Mouse (Mus musculus) liver, embryonic 15.5 days (tissue): ENCODE results near the gene Limch1. TPM values are rescaled to one million over a fixed set of nuclear protein-coding genes. Genes with fewer than 3 reads are reported as not detected.

Experiments used
- ATAC-seq: fragments of 200-750 bp; cut with Nextera tagmentation; 2 replicates; pipeline ENCODE4 v1.8.0; 2017; ENCODE audit warnings: moderate number of reproducible peaks, mild to moderate bottlenecking, moderate library complexity; ENCODE audit not compliant: insufficient read depth
- H3K27ac ChIP-seq: fragments of 300-500 bp; sonication (generic); replicated peaks from 2 replicates; pipeline ENCODE4 v1.5.1; 2015; ENCODE audit warnings: mild to moderate bottlenecking, inconsistent platforms
- H3K27me3 ChIP-seq: fragments of 300-500 bp; sonication (generic); 2 replicates; pipeline ENCODE4 v1.6.1; 2015; ENCODE audit warnings: mild to moderate bottlenecking, inconsistent platforms
- H3K36me3 ChIP-seq: fragments of 300-500 bp; sonication (generic); replicated peaks from 2 replicates; pipeline ENCODE4 v1.6.1; 2015; ENCODE audit warnings: moderate library complexity, mild to moderate bottlenecking, inconsistent platforms
- H3K4me1 ChIP-seq: fragments of 300-500 bp; sonication (generic); replicated peaks from 2 replicates; pipeline ENCODE4 v1.6.1; 2015; ENCODE audit warnings: inconsistent platforms
- H3K4me2 ChIP-seq: fragments of 300-500 bp; sonication (generic); 2 replicates; pipeline ENCODE4 v1.6.1; 2015; ENCODE audit warnings: moderate library complexity, mild to moderate bottlenecking, inconsistent platforms
- H3K4me3 ChIP-seq: fragments of 300-500 bp; sonication (generic); replicated peaks from 2 replicates; pipeline ENCODE4 v1.5.1; 2015; ENCODE audit warnings: mild to moderate bottlenecking, inconsistent platforms
- H3K9ac ChIP-seq: fragments of 300-500 bp; sonication (generic); 2 replicates; pipeline ENCODE4 v1.6.1; 2015; ENCODE audit warnings: moderate library complexity, mild to moderate bottlenecking, inconsistent platforms
- H3K9me3 ChIP-seq: fragments of 300-500 bp; sonication (generic); replicated peaks from 2 replicates; pipeline ENCODE4 v1.6.1; 2016; ENCODE audit warnings: inconsistent platforms
- whole genome bisulfite sequencing: fragments of 180-500 bp; shearing (Covaris S2); methylation state at CpG from one replicate; pipeline ENCODE4 v1.1.7; 2015; ENCODE audit warnings: mixed read lengths; ENCODE audit not compliant: insufficient replicate concordance; 5-methylcytosine and 5-hydroxymethylcytosine counted together
- polyA plus RNA-seq: library from polyadenylated mRNA; unstranded; fragments of >200 nt; fragmentation: Nextera tagmentation; extraction: Ambion mirVana; gene quantifications from 2 replicates; pipeline ENCODE4 v1.2.1, GENCODE M21; 2015

The Limch1 gene
- polyA plus RNA-seq = 1.8 and 2.0 TPM in 2 replicates

GRCm38 (mm10) chr5:66745390-66745995, at the start of gene Limch1:
Gene Limch1 (plus strand): TSS chr5:66745827.
- Histone ChIP-seq H3K27ac (no peak within 1 kb of the TSS), H3K9me3 (no peaks in the 10 kb centered on the region), H3K4me2 (peak within 1 kb of the TSS; percentile 67), H3K4me1 (0 out of 2 replicates have a peak, but pooled peaks cover 4% of the 10 kb centered on the region), H3K9ac (no peak within 1 kb of the TSS), H3K27me3 (peaks cover 47% of the 10 kb centered on the region), H3K36me3 (no peaks in the 10 kb centered on the region), H3K4me3 (peak within 1 kb of the TSS; percentile 46)
- under 1% methylated on average over 50 of the region's 50 CpGs for WGBS
- peak; percentile 49; the same call in 1 of the 2 replicates for ATAC-seq

GRCm38 (mm10) chr5:66697119-66697518, 48.5 kb upstream of the Limch1 start:
- no peak overlapping the region for H3K4me3 ChIP-seq
- no peak for ATAC-seq
- H3K9me3 ChIP-seq = no peaks in the 10 kb centered on the region
- H3K36me3 ChIP-seq = no peaks in the 10 kb centered on the region
- no peak overlapping the region for H3K9ac ChIP-seq
- H3K27me3 ChIP-seq = no peaks in the 10 kb centered on the region
- H3K4me1 ChIP-seq = no peaks in the 10 kb centered on the region
- H3K4me2 ChIP-seq = no peak overlapping the region
- H3K27ac ChIP-seq = no peak overlapping the region

- ATAC-seq = no peak
- H3K4me2 ChIP-seq = no peak overlapping the region
- H3K4me3 ChIP-seq = no peak overlapping the region
- no peaks in the 10 kb centered on the region for H3K4me1 ChIP-seq
- no peak overlapping the region for H3K9ac ChIP-seq
- WGBS = 49% methylated on average over 6 of the region's 6 CpGs
- H3K27ac ChIP-seq = no peak overlapping the region
- no peaks in the 10 kb centered on the region for H3K9me3 ChIP-seq
- no peaks in the 10 kb centered on the region for H3K27me3 ChIP-seq
- H3K36me3 ChIP-seq = no peaks in the 10 kb centered on the region
These were observed 45.7 kb upstream of the Limch1 start for GRCm38 (mm10) chr5:66699911-66700310.

- H3K4me3 ChIP-seq = no peak overlapping the region
- H3K36me3 ChIP-seq = no peaks in the 10 kb centered on the region
- no peaks in the 10 kb centered on the region for H3K9me3 ChIP-seq
- no peak for ATAC-seq
- WGBS = 52% methylated on average over 4 of the region's 4 CpGs
- H3K27ac ChIP-seq = no peak overlapping the region
- H3K4me1 ChIP-seq = no peaks in the 10 kb centered on the region
- no peaks in the 10 kb centered on the region for H3K27me3 ChIP-seq
- H3K4me2 ChIP-seq = no peak overlapping the region
- H3K9ac ChIP-seq = no peak overlapping the region
These were observed 43.7 kb upstream of the Limch1 start for GRCm38 (mm10) chr5:66701951-66702350.

GRCm38 (mm10) chr5:66703317-66704004, 42.2 kb upstream of the Limch1 start:
- ATAC-seq = no peak
- 21% methylated on average over 10 of the region's 10 CpGs for WGBS
- no peaks in the 10 kb centered on the region for H3K27me3 ChIP-seq

GRCm38 (mm10) chr5:66707859-66708258, 37.8 kb upstream of the Limch1 start:
- no peak for ATAC-seq
- Histone ChIP-seq H3K27me3 (no peaks in the 10 kb centered on the region), H3K27ac (no peak overlapping the region), H3K4me3 (no peak overlapping the region), H3K9me3 (no peaks in the 10 kb centered on the region), H3K9ac (no peak overlapping the region), H3K36me3 (no peaks in the 10 kb centered on the region), H3K4me1 (no peaks in the 10 kb centered on the region), H3K4me2 (no peak overlapping the region)
- WGBS = 66% methylated on average over 5 of the region's 5 CpGs

More at GRCm38 (mm10) chr5:66703317-66704004, 42.2 kb upstream of the Limch1 start:
- H3K4me2 ChIP-seq = no peak overlapping the region
- no peak overlapping the region for H3K27ac ChIP-seq
- H3K9ac ChIP-seq = no peak overlapping the region
- no peak overlapping the region for H3K4me3 ChIP-seq
- no peaks in the 10 kb centered on the region for H3K36me3 ChIP-seq
- H3K9me3 ChIP-seq = no peaks in the 10 kb centered on the region
- H3K4me1 ChIP-seq = no peaks in the 10 kb centered on the region

GRCm38 (mm10) chr5:66710445-66711019, 35.1 kb upstream of the Limch1 start:
- Histone ChIP-seq H3K9ac (no peak overlapping the region), H3K27ac (no peak overlapping the region), H3K4me2 (no peak overlapping the region), H3K36me3 (no peaks in the 10 kb centered on the region), H3K4me3 (no peak overlapping the region), H3K4me1 (no peaks in the 10 kb centered on the region), H3K27me3 (no peaks in the 10 kb centered on the region), H3K9me3 (no peaks in the 10 kb centered on the region)
- ATAC-seq = no peak
- 21% methylated on average over 4 of the region's 4 CpGs for WGBS

GRCm38 (mm10) chr5:66712801-66713200, 32.8 kb upstream of the Limch1 start:
- Histone ChIP-seq H3K9me3 (no peaks in the 10 kb centered on the region), H3K4me3 (no peak overlapping the region), H3K27me3 (no peaks in the 10 kb centered on the region), H3K4me2 (no peak overlapping the region), H3K9ac (no peak overlapping the region), H3K4me1 (no peaks in the 10 kb centered on the region), H3K36me3 (no peaks in the 10 kb centered on the region), H3K27ac (no peak overlapping the region)
- no peak for ATAC-seq
- WGBS = 64% methylated on average over 6 of the region's 6 CpGs

GRCm38 (mm10) chr5:66715498-66715931, 30.1 kb upstream of the Limch1 start:
- Histone ChIP-seq H3K36me3 (no peaks in the 10 kb centered on the region), H3K4me1 (no peaks in the 10 kb centered on the region), H3K9ac (no peak overlapping the region), H3K4me2 (no peak overlapping the region), H3K4me3 (no peak overlapping the region), H3K9me3 (no peaks in the 10 kb centered on the region), H3K27me3 (no peaks in the 10 kb centered on the region; the same call in 1 of the 2 replicates), H3K27ac (no peak overlapping the region)
- ATAC-seq = no peak
- WGBS = 23% methylated on average over 4 of the region's 4 CpGs

GRCm38 (mm10) chr5:66717931-66718330, 27.7 kb upstream of the Limch1 start:
- Histone ChIP-seq H3K36me3 (no peaks in the 10 kb centered on the region), H3K4me2 (no peak overlapping the region), H3K27ac (no peak overlapping the region), H3K4me1 (no peaks in the 10 kb centered on the region), H3K9ac (no peak overlapping the region), H3K4me3 (no peak overlapping the region), H3K9me3 (no peaks in the 10 kb centered on the region), H3K27me3 (peaks cover 4% of the 10 kb centered on the region; the same call in 1 of the 2 replicates)
- WGBS = 33% methylated on average over 4 of the region's 4 CpGs
- no peak for ATAC-seq

- H3K4me3 ChIP-seq = no peak overlapping the region
- no peaks in the 10 kb centered on the region for H3K4me1 ChIP-seq
- H3K27me3 ChIP-seq = peaks cover 4% of the 10 kb centered on the region; the same call in 1 of the 2 replicates
- H3K9me3 ChIP-seq = no peaks in the 10 kb centered on the region
- H3K9ac ChIP-seq = no peak overlapping the region
- no peak for ATAC-seq
- no peaks in the 10 kb centered on the region for H3K36me3 ChIP-seq
- H3K4me2 ChIP-seq = no peak overlapping the region
- 51% methylated on average over 3 of the region's 3 CpGs for WGBS
- no peak overlapping the region for H3K27ac ChIP-seq
These were observed 27.2 kb upstream of the Limch1 start for GRCm38 (mm10) chr5:66718413-66718812.
